Mouse (Mus musculus) adrenal gland, adult 2 months (tissue): ENCODE results near the gene Dera. TPM values are rescaled to one million over a fixed set of nuclear protein-coding genes. Genes with fewer than 3 reads are reported as not detected.

ENCODE experiments used
- DNase-seq: peaks from one replicate; pipeline ENCODE4 v3.0.0; 2021
- polyA plus RNA-seq: library from polyadenylated mRNA; depleted of rRNA; stranded (reverse); fragments of >200 nt; gene quantifications from 2 replicates; pipeline ENCODE4 v1.2.3, GENCODE M21; 2012; rRNA removed
- total RNA-seq, 2 experiments: library from RNA; stranded (reverse); gene quantifications; 2 replicates each; pipeline ENCODE4 v1.2.3; 2021

The Dera gene
- total and polyA plus RNA-seq, 3 experiments = 5.1 to 22.5 (median 12.6) TPM

DNA sequence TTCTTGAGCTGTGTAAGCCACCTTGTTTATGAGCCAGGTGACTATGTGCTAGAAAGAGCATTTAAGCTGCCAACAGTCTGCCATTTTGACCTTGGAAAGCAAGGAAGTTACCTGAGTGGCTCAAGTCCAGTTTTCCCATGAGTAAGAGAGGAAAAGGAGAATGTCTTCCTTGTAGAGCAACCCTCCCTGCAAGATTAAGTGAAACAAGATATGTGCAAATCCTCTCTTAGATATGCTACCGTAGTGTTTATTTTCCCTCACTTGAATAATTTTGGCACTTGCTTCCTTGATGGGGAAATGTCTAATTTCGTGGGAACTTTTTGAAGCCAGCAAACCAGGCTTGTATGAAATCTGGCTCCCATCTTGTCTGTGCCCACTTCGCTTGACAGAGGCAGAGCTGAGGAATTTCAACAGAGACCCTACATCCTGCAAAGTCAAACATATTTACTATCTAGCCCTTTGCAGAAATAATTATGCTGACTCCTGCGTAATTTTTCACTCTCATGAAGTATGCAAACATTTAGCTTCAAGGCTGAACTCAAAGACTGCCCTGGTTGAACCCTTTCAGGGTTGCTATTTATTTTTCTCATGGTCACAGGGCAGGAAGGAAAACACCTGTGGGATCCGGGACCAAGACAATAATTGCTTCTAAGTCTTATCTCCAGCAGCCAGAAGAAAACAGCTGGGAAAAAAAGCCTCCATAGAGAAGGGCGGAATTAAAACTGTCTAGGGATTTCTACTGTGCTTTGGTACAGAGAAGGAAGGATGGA is 132.0 kb downstream of the Dera start:
- DNase-seq = no peak

DNA sequence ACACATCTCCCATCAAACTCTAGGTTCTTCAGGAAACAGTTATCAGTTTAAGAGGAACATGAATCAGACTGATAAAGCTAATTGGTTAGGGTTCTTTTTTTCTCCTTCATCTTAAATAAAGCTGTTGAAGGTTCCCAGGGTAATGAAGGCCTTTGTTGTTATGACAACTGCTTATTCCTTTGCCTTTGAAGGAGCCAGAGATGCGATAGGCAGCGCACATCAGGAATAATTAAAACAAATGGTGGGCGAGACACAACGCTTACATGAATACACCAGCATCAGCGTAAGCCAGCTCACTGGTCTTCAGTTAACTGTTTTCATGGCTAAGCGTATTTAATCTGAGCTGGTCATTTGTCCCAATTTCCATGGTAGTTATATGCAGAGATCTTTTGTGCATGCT is 132.9 kb downstream of the Dera start:
- DNase-seq = no peak

- peak; percentile 22 for DNase-seq
These were observed 143.3 kb downstream of the Dera start for GRCm38 (mm10) chr6:137897671-137898070.

- DNase-seq = no peak
These were observed 146.9 kb downstream of the Dera start for GRCm38 (mm10) chr6:137901255-137901654.

Other genes with a start within 250 kb of the Dera start
- 10 to 100 TPM; 18.8 to 51.5 TPM for gene Eps8, start 99.7 kb upstream of the Dera start, total RNA-seq
- 10.6 and 22.1 TPM in 2 replicates for gene Eps8, start 99.7 kb upstream of the Dera start, polyA plus RNA-seq
- 100 to 1,000 TPM; 110 to 143 TPM for gene Strap, start 19.5 kb upstream of the Dera start, total RNA-seq
- 78.8 and 79.6 TPM in 2 replicates for gene Strap, start 19.5 kb upstream of the Dera start, polyA plus RNA-seq